Mouse (Mus musculus): Measurements from ENCODE around the gene Thrap3.
"Not testable (repeated sequence)": the region's sequence is repeated elsewhere in the genome, so short reads cannot be mapped to it uniquely, and the experiment has no call there.

GRCm38 (mm10) chr4:126219540-126219939, 17.0 kb upstream of the Thrap3 start:
- not testable (repeated sequence) for TF ChIP-seq EP300 (IDR thresholded peaks at IDR 0.05; ENCODE audit: insufficient read depth, low read depth, low read length); CTCF (IDR thresholded peaks at IDR 0.05); POLR2A (IDR thresholded peaks at IDR 0.05; ENCODE audit: insufficient read depth, low read depth, low read length)
